Mouse (Mus musculus): ENCODE results near the gene Dnlz. TPM values are rescaled to one million over a fixed set of nuclear protein-coding genes. Genes with fewer than 3 reads are reported as not detected.
A peak's percentile ranks its signal among the peaks of the same experiment; 100 is the strongest.

Dnlz gene
- polyA plus RNA-seq, 1 experiment from 2014 or later = 17.0 TPM

DNA sequence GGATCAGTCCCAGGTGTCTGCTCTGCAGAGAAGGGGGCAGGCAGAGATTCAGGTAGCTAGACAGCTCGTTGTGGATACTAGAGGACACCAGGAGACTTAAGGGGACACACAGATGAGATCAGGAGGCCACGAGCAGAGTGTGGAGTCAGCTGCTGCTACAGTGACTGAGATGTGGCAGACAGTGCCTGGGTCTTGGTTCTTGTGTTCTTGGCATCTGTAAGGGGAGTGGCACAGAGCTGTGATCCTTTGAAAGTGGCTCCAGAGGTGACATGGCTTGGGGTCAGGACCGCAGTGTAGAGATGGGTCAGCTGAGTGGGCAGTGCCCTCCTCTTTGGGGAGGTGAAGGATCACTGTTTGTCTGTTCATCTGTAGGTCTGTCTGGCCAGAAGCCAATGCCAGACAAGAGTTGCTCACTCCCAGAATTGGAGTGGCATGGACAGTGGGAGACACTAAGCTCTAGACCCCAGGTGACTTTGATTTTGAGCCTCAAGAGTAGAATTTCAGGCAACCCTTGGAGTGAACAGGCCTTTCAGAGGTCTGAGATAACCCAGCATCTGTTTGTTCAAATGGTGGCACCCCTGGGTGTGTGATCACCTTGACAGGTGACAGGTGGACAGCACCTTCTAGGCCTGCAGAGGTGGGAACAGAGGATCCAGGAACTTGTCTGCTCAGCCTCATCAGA lies 33.8 kb downstream of the Dnlz start:
- Histone ChIP-seq H3K27me3 (replicated peaks) (peaks cover 34% of the 10 kb centered on the region), H3K36me3 (0 out of 2 replicates have a peak, but pooled peaks cover under 1% of the 10 kb centered on the region), H3K9me3 (replicated peaks) (no peaks in the 10 kb centered on the region), H3K4me3 (no peak overlapping the region), H3K9ac (no peak overlapping the region), H3K27ac (no peak overlapping the region), H3K4me2 (no peak overlapping the region), H3K4me1 (peaks cover 26% of the 10 kb centered on the region)
- WGBS (ENCODE audit: insufficient replicate concordance) = 65% methylated on average over 3 of the region's 3 CpGs
- ATAC-seq = no peak

DNA sequence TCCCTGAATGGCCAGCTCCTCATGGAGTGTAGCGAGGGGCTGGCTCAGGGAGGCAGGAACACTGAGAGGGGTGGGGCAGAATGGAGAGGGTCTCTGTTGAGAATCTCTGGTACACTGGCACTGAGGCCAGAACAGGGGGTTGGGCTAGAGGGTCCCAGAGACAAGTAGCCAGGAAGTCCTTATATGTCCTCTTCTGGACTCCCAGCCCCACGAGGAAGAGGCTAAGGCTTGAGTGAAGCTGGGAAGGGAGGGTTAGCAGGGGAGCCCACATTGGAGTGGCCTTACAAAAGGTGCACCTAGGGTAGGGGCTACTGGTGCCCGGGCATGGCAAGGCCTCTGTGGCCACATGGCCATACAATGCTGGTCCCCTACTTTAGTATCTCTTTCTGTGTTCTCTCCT lies 34.5 kb downstream of the Dnlz start:
- H3K27me3 ChIP-seq (replicated peaks) = peaks cover 34% of the 10 kb centered on the region
- no peaks in the 10 kb centered on the region for H3K36me3 ChIP-seq
- H3K9ac ChIP-seq = no peak overlapping the region
- no peak overlapping the region for H3K4me3 ChIP-seq
- ATAC-seq = no peak
- no peak overlapping the region for H3K4me2 ChIP-seq
- peaks cover 26% of the 10 kb centered on the region for H3K4me1 ChIP-seq
- 47% methylated on average over 3 of the region's 3 CpGs for WGBS (ENCODE audit: insufficient replicate concordance)
- no peak overlapping the region for H3K27ac ChIP-seq
- H3K9me3 ChIP-seq (replicated peaks) = no peaks in the 10 kb centered on the region

DNA sequence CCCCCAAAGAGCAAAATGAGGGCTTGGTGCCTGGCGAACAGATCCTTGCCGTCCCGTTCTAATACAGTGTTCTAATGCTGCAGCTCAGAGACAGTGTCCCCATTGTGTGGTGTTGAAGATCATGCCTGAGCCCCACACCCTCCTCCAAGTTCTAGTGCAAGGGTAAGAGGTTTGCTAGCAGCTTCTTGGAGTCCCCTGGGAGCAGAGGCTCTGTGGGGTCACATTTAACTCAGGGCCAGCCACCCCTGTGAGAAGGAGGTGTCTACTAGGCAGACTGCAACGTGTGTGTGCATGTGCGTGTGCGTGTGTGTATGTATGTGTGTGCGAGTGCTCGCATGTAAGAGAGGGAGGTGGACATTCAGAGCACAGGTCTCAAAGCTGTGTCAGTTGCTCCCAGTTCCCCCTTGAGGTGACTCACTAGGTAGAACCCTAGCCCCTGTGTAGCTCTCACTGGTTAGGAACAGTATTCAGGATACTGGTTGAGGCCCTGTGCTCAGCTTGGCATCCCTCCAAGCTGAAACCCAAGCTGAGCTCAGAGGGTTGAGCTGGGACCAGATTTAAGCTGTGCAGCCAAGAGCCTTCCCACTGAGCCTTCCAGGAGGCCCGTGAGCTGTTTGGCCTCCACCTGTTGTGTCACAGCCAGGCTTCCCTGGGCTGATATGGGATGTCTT lies 35.2 kb downstream of the Dnlz start:
- Histone ChIP-seq H3K27ac (no peak overlapping the region), H3K9ac (0 out of 2 replicates have a peak overlapping the region, but pooled peaks have one; percentile 66)
- no peak for ATAC-seq

GRCm38 (mm10) chr2:26315925-26316311 lies 36.0 kb downstream of the Dnlz start:
- Histone ChIP-seq H3K4me1 (peaks cover 26% of the 10 kb centered on the region), H3K27me3 (replicated peaks) (peaks cover 38% of the 10 kb centered on the region), H3K9ac (peak overlapping the region; percentile 66), H3K36me3 (no peaks in the 10 kb centered on the region), H3K4me3 (peak overlapping the region; percentile 67), H3K4me2 (peak overlapping the region; percentile 91), H3K27ac (peak overlapping the region; percentile 74), H3K9me3 (replicated peaks) (no peaks in the 10 kb centered on the region)
- peak; percentile 13; the same call in 1 of the 2 replicates for ATAC-seq
- WGBS (ENCODE audit: insufficient replicate concordance) = 10% methylated on average over 11 of the region's 11 CpGs

More for the DNA sequence above, 35.2 kb downstream of the Dnlz start:
- H3K4me1 ChIP-seq = peaks cover 26% of the 10 kb centered on the region
- H3K4me3 ChIP-seq = peak overlapping the region; percentile 67
- no peaks in the 10 kb centered on the region for H3K36me3 ChIP-seq
- H3K4me2 ChIP-seq = peak overlapping the region; percentile 91
- H3K9me3 ChIP-seq (replicated peaks) = no peaks in the 10 kb centered on the region
- H3K27me3 ChIP-seq (replicated peaks) = peaks cover 35% of the 10 kb centered on the region
- WGBS (ENCODE audit: insufficient replicate concordance) = 69% methylated on average over 9 of the region's 9 CpGs

GRCm38 (mm10) chr2:26315072-26315924 lies 36.6 kb downstream of the Dnlz start, which contains the start of gene Gpsm1:
Gpsm1 (plus strand) TSS chr2:26315515.
- H3K27ac ChIP-seq = peak within 1 kb of the TSS; percentile 74
- peak within 1 kb of the TSS; percentile 91 for H3K4me2 ChIP-seq
- H3K27me3 ChIP-seq (replicated peaks) = peaks cover 38% of the 10 kb centered on the region
- no peaks in the 10 kb centered on the region for H3K36me3 ChIP-seq
- H3K9me3 ChIP-seq (replicated peaks) = no peaks in the 10 kb centered on the region
- H3K4me1 ChIP-seq = peaks cover 26% of the 10 kb centered on the region
- 2% methylated on average over 61 of the region's 66 CpGs for WGBS (ENCODE audit: insufficient replicate concordance)
- ATAC-seq = peak; percentile 53
- H3K9ac ChIP-seq = peak within 1 kb of the TSS; percentile 66
- peak within 1 kb of the TSS; percentile 67 for H3K4me3 ChIP-seq

DNA sequence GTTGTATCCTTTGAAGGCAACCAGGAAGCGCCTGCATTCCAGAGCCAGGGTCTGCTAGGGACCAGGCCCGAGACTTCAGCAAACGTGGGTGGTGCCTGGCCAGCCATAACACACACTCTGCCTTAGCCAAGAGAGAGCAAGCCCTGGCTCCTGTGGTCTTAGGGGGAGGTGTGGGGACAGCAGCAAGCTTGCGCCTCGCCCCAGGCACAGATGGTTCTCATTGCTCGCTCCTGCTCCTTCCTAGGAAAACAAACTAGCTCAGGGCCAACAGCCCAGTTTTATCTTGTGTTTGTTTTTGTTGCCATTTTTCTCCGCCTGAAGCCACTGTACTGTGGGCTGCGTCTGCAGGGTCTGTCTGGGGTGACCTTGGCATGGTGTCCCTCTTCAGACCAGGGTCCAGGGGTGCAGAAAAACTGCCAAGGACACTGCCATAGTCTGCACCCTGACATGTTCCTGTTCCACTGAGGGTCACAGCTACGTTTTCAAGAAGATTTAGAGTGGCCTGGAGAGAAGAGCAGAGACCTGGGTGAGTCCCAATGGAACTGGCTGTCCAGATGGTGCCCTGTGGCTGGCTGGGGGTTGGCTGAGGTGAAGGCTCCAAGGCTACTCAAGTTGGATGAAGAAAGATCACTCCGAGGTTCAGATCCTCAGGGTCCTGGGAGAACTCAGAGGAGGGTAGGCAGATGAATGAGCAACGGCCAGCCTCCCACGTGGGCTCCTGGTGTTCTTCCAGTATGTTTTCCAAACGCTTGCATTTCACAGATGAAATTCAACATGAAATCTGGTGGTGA lies 37.4 kb downstream of the Dnlz start:
- H3K36me3 ChIP-seq = no peaks in the 10 kb centered on the region
- peaks cover 26% of the 10 kb centered on the region for H3K4me1 ChIP-seq
- peaks cover 38% of the 10 kb centered on the region for H3K27me3 ChIP-seq (replicated peaks)
- H3K4me3 ChIP-seq = peak overlapping the region; percentile 67; the same call in 1 of the 2 replicates
- 51% methylated on average over 13 of the region's 13 CpGs for WGBS (ENCODE audit: insufficient replicate concordance)
- no peaks in the 10 kb centered on the region for H3K9me3 ChIP-seq (replicated peaks)
- no peak for ATAC-seq
- peak overlapping the region; percentile 74 for H3K27ac ChIP-seq
- H3K9ac ChIP-seq = peak overlapping the region; percentile 66; the same call in 1 of the 2 replicates
- peak overlapping the region; percentile 91 for H3K4me2 ChIP-seq

GRCm38 (mm10) chr2:26313394-26313793 lies 38.5 kb downstream of the Dnlz start:
- Histone ChIP-seq H3K27ac (no peak overlapping the region), H3K4me1 (peaks cover 26% of the 10 kb centered on the region), H3K9ac (no peak overlapping the region), H3K4me3 (no peak overlapping the region), H3K36me3 (no peaks in the 10 kb centered on the region), H3K9me3 (replicated peaks) (no peaks in the 10 kb centered on the region), H3K4me2 (no peak overlapping the region), H3K27me3 (replicated peaks) (peaks cover 38% of the 10 kb centered on the region)
- ATAC-seq = no peak
- 59% methylated on average over 1 of the region's 1 CpGs for WGBS (ENCODE audit: insufficient replicate concordance)

- WGBS (ENCODE audit: insufficient replicate concordance) = 38% methylated on average over 2 of the region's 2 CpGs
- no peak for ATAC-seq
- Histone ChIP-seq H3K4me3 (no peak overlapping the region), H3K27ac (no peak overlapping the region), H3K4me1 (peaks cover 26% of the 10 kb centered on the region), H3K9me3 (replicated peaks) (no peaks in the 10 kb centered on the region), H3K4me2 (no peak overlapping the region), H3K36me3 (no peaks in the 10 kb centered on the region), H3K27me3 (replicated peaks) (peaks cover 35% of the 10 kb centered on the region), H3K9ac (no peak overlapping the region)
These were observed 39.1 kb downstream of the Dnlz start for GRCm38 (mm10) chr2:26312812-26313211.

DNA sequence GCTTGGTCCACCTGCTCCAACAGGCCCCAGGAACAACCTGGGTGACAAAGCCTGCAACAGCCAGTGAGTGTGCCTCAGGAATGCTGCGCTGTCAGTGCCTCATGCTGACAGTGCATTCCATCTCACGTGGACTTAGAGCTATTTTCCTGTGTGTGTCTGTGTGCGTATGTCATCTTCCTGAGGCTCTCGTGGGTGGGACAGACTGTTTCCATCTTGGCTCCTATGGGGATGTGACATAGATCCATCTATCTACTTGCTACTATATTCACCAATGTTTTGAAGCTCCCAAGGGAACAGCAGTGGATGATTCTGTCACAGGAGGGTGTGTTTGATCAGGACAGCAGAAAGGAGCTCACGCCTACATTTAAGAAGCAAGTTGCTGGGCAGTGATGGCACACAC lies 40.0 kb downstream of the Dnlz start:
- H3K4me1 ChIP-seq = peaks cover 26% of the 10 kb centered on the region
- H3K36me3 ChIP-seq = no peaks in the 10 kb centered on the region
- WGBS (ENCODE audit: insufficient replicate concordance) = 54% methylated on average over 5 of the region's 5 CpGs
- H3K4me3 ChIP-seq = no peak overlapping the region
- no peaks in the 10 kb centered on the region for H3K9me3 ChIP-seq (replicated peaks)
- no peak overlapping the region for H3K4me2 ChIP-seq
- H3K27me3 ChIP-seq (replicated peaks) = peaks cover 26% of the 10 kb centered on the region
- no peak overlapping the region for H3K9ac ChIP-seq
- no peak overlapping the region for H3K27ac ChIP-seq
- ATAC-seq = no peak

GRCm38 (mm10) chr2:26309739-26310138 lies 42.2 kb downstream of the Dnlz start:
- WGBS (ENCODE audit: insufficient replicate concordance) = 47% methylated on average over 10 of the region's 10 CpGs
- Histone ChIP-seq H3K27me3 (replicated peaks) (peaks cover 4% of the 10 kb centered on the region; the same call in 1 of the 2 replicates), H3K36me3 (no peaks in the 10 kb centered on the region), H3K4me1 (peaks cover 4% of the 10 kb centered on the region), H3K9me3 (replicated peaks) (no peaks in the 10 kb centered on the region), H3K9ac (no peak overlapping the region), H3K4me2 (no peak overlapping the region), H3K27ac (0 out of 2 replicates have a peak overlapping the region, but pooled peaks have one; percentile 25), H3K4me3 (no peak overlapping the region)
- ATAC-seq = no peak

GRCm38 (mm10) chr2:26306702-26307101 lies 45.2 kb downstream of the Dnlz start:
- Histone ChIP-seq H3K36me3 (no peaks in the 10 kb centered on the region), H3K27me3 (replicated peaks) (0 out of 2 replicates have a peak, but pooled peaks cover 3% of the 10 kb centered on the region), H3K27ac (no peak overlapping the region), H3K9me3 (replicated peaks) (no peaks in the 10 kb centered on the region), H3K9ac (no peak overlapping the region), H3K4me1 (no peaks in the 10 kb centered on the region), H3K4me2 (no peak overlapping the region), H3K4me3 (no peak overlapping the region)
- WGBS (ENCODE audit: insufficient replicate concordance) = 66% methylated on average over 3 of the region's 3 CpGs
- no peak for ATAC-seq
